Mouse (Mus musculus) lung, adult 2 months (tissue): ENCODE data around the gene Dusp2. TPM values are rescaled to one million over a fixed set of nuclear protein-coding genes. Genes with fewer than 3 reads are reported as not detected.

Experiments
- DNase-seq: peaks from one replicate; pipeline ENCODE4 v3.0.0; 2022
- H3K4me1 ChIP-seq: fragments of 200-500 bp; 2 replicates; pipeline ENCODE4 v1.6.1; 2011; ENCODE audit warnings: low read length; ENCODE audit not compliant: control insufficient read depth, insufficient read depth
- H3K4me3 ChIP-seq: fragments of 200-500 bp; replicated peaks from 2 replicates; pipeline ENCODE3; 2011; ENCODE audit warnings: low read depth, mild to moderate bottlenecking, control low read depth, low read length; ENCODE audit errors: extremely low read depth
- CTCF ChIP-seq: fragments of 200-500 bp; IDR thresholded peaks from 2 replicates; pipeline ENCODE4 v1.5.1; 2011; ENCODE audit warnings: mild to moderate bottlenecking, low read length, control low read depth; ENCODE audit not compliant: insufficient read depth
- POLR2A ChIP-seq: fragments of 200-500 bp; IDR thresholded peaks from 2 replicates; pipeline ENCODE4 v1.6.1; 2011; ENCODE audit warnings: low read depth, mild to moderate bottlenecking, control low read depth, low read length, borderline replicate concordance; ENCODE audit errors: extremely low read depth
- WGBS: fragments of 180-500 bp; shearing (Covaris S2); methylation state at CpG from one replicate; pipeline ENCODE4 v1.1.7; 2018; 5-methylcytosine and 5-hydroxymethylcytosine counted together
- polyA plus RNA-seq: library from polyadenylated mRNA; depleted of rRNA; stranded (reverse); fragments of >200 nt; gene quantifications from 2 replicates; pipeline ENCODE4 v1.2.3, GENCODE M21; 2012

Gene Dusp2
- polyA plus RNA-seq, 1 experiment: 5.2 TPM

GRCm38 (mm10) chr2:127307179-127307578 is 28.8 kb upstream of the Dusp2 start:
- no peaks in the 10 kb centered on the region for H3K4me1 ChIP-seq
- WGBS: 28% methylated on average over 3 of the region's 3 CpGs
- TF ChIP-seq CTCF (no peak), POLR2A (no peak)
- no peak overlapping the region for H3K4me3 ChIP-seq
- no peak for DNase-seq

DNA sequence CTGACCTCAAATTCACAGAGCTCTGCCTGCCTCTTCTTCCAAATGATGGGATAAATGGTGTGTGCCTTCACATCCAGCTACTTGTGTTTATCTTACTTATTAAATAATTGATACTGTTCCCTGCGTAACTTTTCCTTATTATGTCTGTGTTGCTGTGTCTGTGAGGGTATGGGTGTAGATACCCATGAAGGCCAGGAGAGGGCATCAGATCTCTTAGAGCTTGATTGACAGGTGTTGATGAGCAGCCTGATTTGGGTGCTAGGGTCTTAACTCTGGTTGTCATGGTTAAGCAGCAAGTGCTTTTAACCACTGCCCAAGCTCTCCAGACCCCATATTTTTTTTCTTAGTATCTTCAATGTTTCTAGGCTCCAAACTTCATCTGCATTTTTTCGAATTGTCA is 27.3 kb upstream of the Dusp2 start:
- no peak for TF ChIP-seq CTCF
- no peak for TF ChIP-seq POLR2A
- no peak overlapping the region for H3K4me3 ChIP-seq
- DNase-seq: no peak
- 97% methylated on average over 2 of the region's 2 CpGs for WGBS
- H3K4me1 ChIP-seq: no peaks in the 10 kb centered on the region

GRCm38 (mm10) chr2:127310246-127310645 is 25.7 kb upstream of the Dusp2 start:
- TF ChIP-seq POLR2A: no peak
- no peak for TF ChIP-seq CTCF
- no peak for DNase-seq
- WGBS: 36% methylated on average over 2 of the region's 2 CpGs
- H3K4me3 ChIP-seq: no peak overlapping the region
- H3K4me1 ChIP-seq: no peaks in the 10 kb centered on the region

DNA sequence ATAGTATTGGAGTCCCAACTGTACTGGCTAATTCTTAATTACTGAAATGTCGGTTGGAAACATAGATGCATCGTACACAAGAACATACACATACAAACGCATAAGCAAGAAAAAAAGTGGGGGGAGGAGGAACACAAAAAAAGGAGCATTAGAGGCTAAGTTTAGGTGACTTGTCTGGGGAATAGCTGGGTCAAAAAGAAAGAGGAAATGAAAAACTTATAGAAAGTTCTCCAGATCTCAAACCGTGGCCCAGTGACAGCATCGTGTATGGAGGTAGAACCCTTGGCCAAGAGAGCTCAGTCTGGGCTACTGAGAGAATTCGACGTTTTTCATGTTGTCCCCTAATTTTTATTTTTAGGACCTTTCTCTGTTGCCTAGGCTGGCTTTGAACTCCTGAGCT is 25.3 kb upstream of the Dusp2 start:
- H3K4me1 ChIP-seq: no peaks in the 10 kb centered on the region
- no peak overlapping the region for H3K4me3 ChIP-seq
- no peak for TF ChIP-seq POLR2A
- TF ChIP-seq CTCF: no peak
- no peak for DNase-seq
- WGBS: 85% methylated on average over 7 of the region's 7 CpGs

DNA sequence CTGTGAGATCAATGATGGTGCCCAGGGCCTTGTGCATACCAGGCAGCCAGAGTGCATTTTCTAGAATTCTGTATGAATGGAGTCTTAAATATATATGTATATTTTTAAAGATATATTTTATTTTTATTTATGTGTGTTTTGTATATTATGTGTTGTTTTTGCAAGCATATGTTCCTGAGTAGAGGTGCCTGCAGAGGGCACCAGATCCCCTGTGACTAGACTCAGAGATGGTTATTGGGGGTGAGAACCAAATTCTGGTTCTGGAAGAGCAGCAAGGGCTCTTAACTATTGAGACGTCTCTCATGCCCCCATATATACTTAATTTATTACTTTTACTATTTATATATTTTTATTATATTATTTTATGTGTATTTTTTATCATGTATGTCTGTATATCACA is 24.8 kb upstream of the Dusp2 start:
- no peaks in the 10 kb centered on the region for H3K4me1 ChIP-seq
- WGBS: 89% methylated on average over 1 of the region's 1 CpGs
- TF ChIP-seq POLR2A (no peak), CTCF (no peak)
- no peak for DNase-seq
- no peak overlapping the region for H3K4me3 ChIP-seq

- no peak for DNase-seq
- TF ChIP-seq POLR2A (no peak), CTCF (no peak)
- WGBS: 88% methylated on average over 4 of the region's 4 CpGs
- H3K4me1 ChIP-seq: no peaks in the 10 kb centered on the region
- no peak overlapping the region for H3K4me3 ChIP-seq
These were observed 23.2 kb upstream of the Dusp2 start for GRCm38 (mm10) chr2:127312801-127313200.

- H3K4me3 ChIP-seq: no peak overlapping the region
- DNase-seq: no peak
- TF ChIP-seq CTCF (no peak), POLR2A (no peak)
- no peaks in the 10 kb centered on the region for H3K4me1 ChIP-seq
- WGBS: 55% methylated on average over 4 of the region's 4 CpGs
These were observed 22.1 kb upstream of the Dusp2 start for GRCm38 (mm10) chr2:127313878-127314277.

DNA sequence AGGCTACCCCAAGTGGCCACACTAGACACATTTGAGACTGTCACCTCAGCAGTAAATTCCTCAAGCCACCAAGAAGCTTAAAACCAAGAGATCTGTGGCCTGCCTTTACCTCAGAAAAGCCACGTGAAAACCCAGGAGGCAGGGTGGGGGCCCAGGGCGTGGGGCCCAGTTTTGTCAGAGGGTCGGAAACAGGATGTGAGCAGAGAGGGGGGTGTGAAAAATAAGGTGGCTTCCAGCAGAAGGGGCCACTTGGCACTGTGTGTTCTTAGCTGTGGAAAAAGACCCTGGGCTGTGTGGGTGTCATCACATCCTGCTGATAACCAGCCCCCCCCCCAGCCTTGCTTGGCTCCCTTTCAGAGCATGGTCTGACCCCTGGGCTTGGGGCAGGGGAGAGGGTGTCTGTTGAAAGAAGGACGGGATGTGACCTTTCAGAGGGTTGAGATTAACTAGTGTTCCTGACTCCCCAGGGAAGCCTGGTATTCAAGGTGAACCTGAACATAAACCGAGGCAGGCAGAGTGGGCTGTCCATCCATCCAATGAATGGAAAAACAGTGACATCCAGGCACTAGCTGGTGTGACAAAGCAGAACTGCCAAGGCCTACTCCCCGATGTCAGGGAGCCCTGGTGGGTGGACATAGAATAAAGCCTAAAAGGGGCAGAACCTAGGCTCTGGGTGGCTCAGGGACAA is 21.3 kb upstream of the Dusp2 start:
- 44% methylated on average over 6 of the region's 6 CpGs for WGBS
- no peaks in the 10 kb centered on the region for H3K4me1 ChIP-seq
- no peak for DNase-seq
- no peak overlapping the region for H3K4me3 ChIP-seq
- TF ChIP-seq POLR2A (no peak), CTCF (no peak)

- no peak for TF ChIP-seq CTCF
- TF ChIP-seq POLR2A: no peak
- H3K4me1 ChIP-seq: no peaks in the 10 kb centered on the region
- WGBS: 92% methylated on average over 1 of the region's 1 CpGs
These were observed 20.8 kb upstream of the Dusp2 start for GRCm38 (mm10) chr2:127315155-127315470.

DNA sequence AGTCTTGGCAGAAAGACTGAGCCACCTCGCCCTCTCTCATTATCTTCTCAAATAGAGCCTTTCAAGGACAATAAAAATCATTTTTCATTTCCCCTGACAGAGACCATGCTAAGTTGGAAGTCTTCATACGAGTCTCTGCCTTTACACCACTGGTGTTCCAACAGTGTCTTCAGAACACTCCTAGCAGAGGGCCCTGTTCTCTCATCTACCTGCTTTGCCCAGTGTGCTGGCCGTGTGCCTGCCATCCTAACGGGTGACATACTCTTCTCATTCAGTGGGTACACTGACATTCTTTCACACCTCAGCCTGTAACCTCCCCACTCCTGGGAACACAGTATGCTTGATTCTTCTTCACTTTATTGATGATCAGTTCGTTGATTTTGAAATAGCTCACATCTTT is 19.5 kb upstream of the Dusp2 start:
- no peaks in the 10 kb centered on the region for H3K4me1 ChIP-seq
- DNase-seq: no peak
- WGBS: 67% methylated on average over 5 of the region's 5 CpGs
- no peak overlapping the region for H3K4me3 ChIP-seq
- no peak for TF ChIP-seq CTCF
- TF ChIP-seq POLR2A: no peak

More at GRCm38 (mm10) chr2:127315155-127315470, 20.8 kb upstream of the Dusp2 start:
- no peak overlapping the region for H3K4me3 ChIP-seq
- DNase-seq: no peak
